Mouse (Mus musculus) heart, postnatal 0 days (tissue): ENCODE measurements at regions not wholly inside any gene's neighbourhood (a gene's known extent, or its start where the extent isn't known, plus 50 kb on each side); places are given as distances from the start of the nearest gene placed in this dataset.
A peak's percentile ranks its signal among the peaks of the same experiment; 100 is the strongest.

Experiments
- ATAC-seq: fragments of 200-750 bp; cut with Nextera tagmentation; 2 replicates; pipeline ENCODE4 v1.8.0; 2017; ENCODE audit warnings: low read depth, moderate number of reproducible peaks, moderate library complexity; ENCODE audit not compliant: insufficient read depth
- DNase-seq: peaks from one replicate; pipeline ENCODE4 v3.0.0-alpha.2; 2016; ENCODE audit warnings: low spot score
- H3K27ac ChIP-seq: fragments of 300-500 bp; sonication (generic); 2 replicates; pipeline ENCODE4 v1.5.1; 2014; ENCODE audit warnings: low read depth, mild to moderate bottlenecking
- H3K27me3 ChIP-seq: fragments of 300-500 bp; sonication (generic); 2 replicates; pipeline ENCODE4 v1.6.1; 2014; ENCODE audit warnings: low read length, mixed read lengths; ENCODE audit not compliant: control insufficient read depth, insufficient read depth
- H3K36me3 ChIP-seq: fragments of 300-500 bp; sonication (generic); replicated peaks from 2 replicates; pipeline ENCODE4 v1.6.1; 2014; ENCODE audit warnings: low read length, mixed read lengths; ENCODE audit not compliant: control insufficient read depth, insufficient read depth
- H3K4me1 ChIP-seq: fragments of 300-500 bp; sonication (generic); 2 replicates; pipeline ENCODE4 v1.6.1; 2014; ENCODE audit warnings: antibody characterized with exemption; ENCODE audit not compliant: control insufficient read depth, insufficient read depth
- H3K4me2 ChIP-seq: fragments of 300-500 bp; sonication (generic); 2 replicates; pipeline ENCODE4 v1.6.1; 2014; ENCODE audit warnings: low read depth, mild to moderate bottlenecking, low read length, moderate library complexity
- H3K4me3 ChIP-seq: fragments of 300-500 bp; sonication (generic); 2 replicates; pipeline ENCODE4 v1.5.1; 2014; ENCODE audit warnings: low read depth, low read length
- H3K9ac ChIP-seq: fragments of 300-500 bp; sonication (generic); replicated peaks from 2 replicates; pipeline ENCODE4 v1.6.1; 2014; ENCODE audit warnings: low read depth, low read length, mixed read lengths
- H3K9me3 ChIP-seq: fragments of 300-500 bp; sonication (generic); replicated peaks from 2 replicates; pipeline ENCODE4 v1.6.1; 2016; ENCODE audit warnings: low read length; ENCODE audit not compliant: control insufficient read depth
- CTCF ChIP-seq: IDR thresholded peaks from 2 replicates; pipeline ENCODE4 v1.5.1; 2016; ENCODE audit warnings: antibody characterized with exemption, control low read depth, low read depth
- EP300 ChIP-seq: IDR thresholded peaks from 2 replicates; pipeline ENCODE4 v1.6.1; 2016; ENCODE audit warnings: antibody characterized with exemption, low read depth
- WGBS: fragments of 180-500 bp; shearing (Covaris S2); extraction: QIAGEN DNeasy Blood & Tissue Kit; methylation state at CpG from one replicate; pipeline ENCODE4 v1.1.7; 2014; 5-methylcytosine and 5-hydroxymethylcytosine counted together

- no peak for DNase-seq
- TF ChIP-seq CTCF, result no peak
- TF ChIP-seq EP300, result no peak
- Histone ChIP-seq H3K9me3 (no peaks in the 10 kb centered on the region), H3K4me3 (no peak overlapping the region), H3K27me3 (0 out of 2 replicates have a peak, but pooled peaks cover 5% of the 10 kb centered on the region), H3K27ac (peak overlapping the region; percentile 40), H3K36me3 (no peaks in the 10 kb centered on the region), H3K4me2 (no peak overlapping the region), H3K4me1 (peaks cover 19% of the 10 kb centered on the region; the same call in 1 of the 2 replicates), H3K9ac (no peak overlapping the region)
- no peak for ATAC-seq
- 63% methylated on average over 21 of the region's 21 CpGs for WGBS
Measured at GRCm38 (mm10) chr1:186413064-186413885, 292.5 kb downstream of the Tgfb2 start.

- 68% methylated on average over 2 of the region's 2 CpGs for WGBS
- TF ChIP-seq CTCF, result no peak
- no peak for TF ChIP-seq EP300
Measured at GRCm38 (mm10) chr1:186412296-186412695, 293.5 kb downstream of the Tgfb2 start.

GRCm38 (mm10) chr1:186408986-186409441 lies 291.9 kb upstream of the Lyplal1 start:
- no peak for DNase-seq
- no peaks in the 10 kb centered on the region for H3K9me3 ChIP-seq
- H3K36me3 ChIP-seq, result no peaks in the 10 kb centered on the region
- H3K27ac ChIP-seq, result no peak overlapping the region
- H3K4me3 ChIP-seq, result 0 out of 2 replicates have a peak overlapping the region, but pooled peaks have one; percentile 1
- H3K4me1 ChIP-seq, result peaks cover 19% of the 10 kb centered on the region; the same call in 1 of the 2 replicates
- H3K9ac ChIP-seq, result no peak overlapping the region
- peak overlapping the region; percentile 51 for H3K4me2 ChIP-seq
- TF ChIP-seq CTCF (no peak), EP300 (no peak)
- ATAC-seq, result no peak
- 0 out of 2 replicates have a peak, but pooled peaks cover 5% of the 10 kb centered on the region for H3K27me3 ChIP-seq
- WGBS, result 32% methylated on average over 10 of the region's 10 CpGs

More at GRCm38 (mm10) chr1:186412296-186412695, 293.5 kb downstream of the Tgfb2 start:
- Histone ChIP-seq H3K4me2 (no peak overlapping the region), H3K36me3 (no peaks in the 10 kb centered on the region), H3K9me3 (no peaks in the 10 kb centered on the region), H3K27me3 (0 out of 2 replicates have a peak, but pooled peaks cover 5% of the 10 kb centered on the region), H3K27ac (no peak overlapping the region), H3K4me3 (no peak overlapping the region), H3K9ac (no peak overlapping the region), H3K4me1 (peaks cover 19% of the 10 kb centered on the region; the same call in 1 of the 2 replicates)
- no peak for ATAC-seq
- no peak for DNase-seq

- Histone ChIP-seq H3K9me3 (no peaks in the 10 kb centered on the region), H3K4me2 (no peak overlapping the region), H3K4me3 (no peak overlapping the region), H3K36me3 (no peaks in the 10 kb centered on the region), H3K27me3 (0 out of 2 replicates have a peak, but pooled peaks cover 5% of the 10 kb centered on the region), H3K9ac (no peak overlapping the region), H3K27ac (no peak overlapping the region), H3K4me1 (peaks cover 19% of the 10 kb centered on the region; the same call in 1 of the 2 replicates)
- peak; percentile 77 for ATAC-seq
- peak; percentile 46 for DNase-seq
- 51% methylated on average over 8 of the region's 8 CpGs for WGBS
- TF ChIP-seq EP300, result peak; percentile 65; the same call in 1 of the 2 replicates
- no peak for TF ChIP-seq CTCF
Measured at GRCm38 (mm10) chr1:186407656-186408055, 290.5 kb upstream of the Lyplal1 start.

- Histone ChIP-seq H3K4me1 (peaks cover 19% of the 10 kb centered on the region; the same call in 1 of the 2 replicates), H3K9me3 (no peaks in the 10 kb centered on the region), H3K4me2 (no peak overlapping the region), H3K27me3 (0 out of 2 replicates have a peak, but pooled peaks cover under 1% of the 10 kb centered on the region), H3K4me3 (no peak overlapping the region), H3K27ac (no peak overlapping the region), H3K36me3 (no peaks in the 10 kb centered on the region), H3K9ac (no peak overlapping the region)
- 55% methylated on average over 5 of the region's 5 CpGs for WGBS
- DNase-seq, result no peak
- ATAC-seq, result no peak
- TF ChIP-seq CTCF, result no peak
- TF ChIP-seq EP300, result no peak
Measured at GRCm38 (mm10) chr1:186405693-186406092, 288.6 kb upstream of the Lyplal1 start.
